Mouse (Mus musculus): ENCODE measurements around the gene Gpx6. TPM values are rescaled to one million over a fixed set of nuclear protein-coding genes. Genes with fewer than 3 reads are reported as not detected.

The Gpx6 gene
- total RNA-seq, 1 experiment from 2014 or later = not detected

DNA sequence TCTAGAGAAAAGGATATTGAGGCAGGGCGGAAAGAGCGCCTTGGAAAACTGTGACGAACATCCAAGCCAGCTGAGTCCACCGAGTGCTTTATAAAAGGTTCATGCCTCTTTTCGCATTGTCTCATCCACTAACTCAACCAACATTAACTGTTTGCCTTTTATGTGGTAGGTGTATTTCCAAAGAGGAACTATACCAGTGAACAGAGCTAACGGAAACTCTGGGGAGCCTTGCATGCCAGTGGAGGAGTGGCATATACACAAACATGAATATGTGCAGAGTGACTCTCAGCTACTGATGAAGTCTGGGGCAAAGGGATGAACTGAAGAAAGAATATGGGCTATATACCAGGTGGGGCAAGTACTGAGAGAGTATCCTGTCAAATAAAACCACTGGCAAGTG is 11.5 kb downstream of the Gpx6 start:
- DNase-seq = no peak

DNA sequence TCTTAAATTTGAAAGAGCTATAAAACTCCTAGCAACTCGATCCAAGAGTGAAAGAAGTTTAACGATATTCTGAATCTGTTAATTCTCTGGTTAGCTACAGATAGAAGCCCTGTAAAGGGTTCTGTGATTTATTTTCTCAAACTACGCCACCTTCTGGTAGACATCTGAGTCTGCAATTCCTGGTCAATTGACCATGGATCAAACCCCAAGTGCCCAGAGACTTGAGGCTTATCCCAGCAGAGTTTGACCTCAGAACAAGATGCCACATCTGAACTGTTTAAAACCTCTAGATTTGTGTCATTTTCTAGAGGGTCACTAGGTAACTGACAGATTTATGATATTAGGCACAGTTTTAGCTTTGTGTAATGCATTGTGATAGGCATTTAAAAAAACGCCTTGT is 14.3 kb downstream of the Gpx6 start:
- peak; percentile 18 for DNase-seq

DNA sequence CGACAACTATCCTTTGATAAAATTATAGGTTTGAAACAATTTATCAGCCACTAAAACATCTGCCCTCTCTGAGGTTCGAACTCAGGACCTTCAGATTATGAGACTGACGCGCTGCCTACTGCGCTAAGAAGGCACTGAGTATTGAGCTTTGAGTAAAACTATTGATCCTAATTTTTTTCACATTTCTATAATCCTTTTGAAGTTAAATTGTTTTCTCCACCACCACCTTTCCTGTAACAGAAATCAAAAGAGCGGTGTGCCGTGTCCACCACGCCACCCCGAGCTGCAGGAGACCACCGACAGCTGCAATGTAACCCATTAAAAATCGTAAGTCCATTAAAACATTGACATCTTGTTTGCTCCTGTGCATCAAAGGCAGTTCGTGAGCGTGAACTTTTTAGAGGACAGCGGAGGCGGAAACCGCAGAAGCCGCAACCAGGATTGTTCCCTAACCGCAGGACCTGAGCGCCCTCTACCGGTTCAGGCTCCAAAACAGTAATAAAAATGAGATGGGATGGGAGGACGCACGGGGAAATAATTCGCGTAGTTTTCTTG is 14.8 kb downstream of the Gpx6 start:
- DNase-seq = peak; percentile 89

DNA sequence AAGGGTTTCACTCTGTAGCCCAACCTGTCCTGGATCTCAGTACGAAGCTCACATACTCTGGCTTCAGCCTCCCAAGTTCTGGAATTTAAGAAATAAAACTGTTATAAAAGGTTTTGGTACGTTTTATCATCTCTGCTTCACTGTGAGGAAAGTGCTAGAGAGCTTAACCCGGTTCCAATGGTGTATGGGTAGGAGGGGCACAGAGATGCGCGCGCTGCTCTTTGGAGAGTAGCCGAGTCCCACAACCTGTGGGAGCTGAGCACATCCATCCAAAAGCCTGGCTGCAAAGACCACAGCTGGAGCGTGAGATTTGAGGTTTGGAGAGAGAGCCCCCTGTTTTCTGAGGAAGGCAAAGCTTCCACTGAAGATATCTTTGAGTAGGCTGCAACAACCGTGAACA is 15.5 kb downstream of the Gpx6 start:
- peak; percentile 7 for DNase-seq

DNA sequence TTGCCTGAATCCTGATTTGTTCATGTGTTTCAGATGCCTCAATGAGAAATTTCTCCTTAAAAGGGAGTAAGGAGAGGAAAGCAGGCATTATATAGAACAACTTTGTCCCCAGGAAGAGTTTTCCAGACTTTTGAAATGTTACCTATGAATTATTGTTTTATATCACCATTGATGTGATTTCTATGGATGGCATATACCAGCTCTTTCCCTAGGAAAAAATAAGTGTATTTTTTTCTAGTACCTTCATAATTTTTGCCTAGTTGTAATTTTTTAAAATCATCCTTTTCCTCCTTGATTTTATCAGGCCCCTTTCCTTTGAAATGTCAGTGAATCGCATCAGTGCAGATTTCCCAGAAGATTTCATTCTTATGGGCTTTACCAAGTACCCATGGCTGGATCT is 34.7 kb downstream of the Gpx6 start, which contains the start of gene Olfr1367:
Gene Olfr1367 (plus strand): TSS at position 301 of the 400 bp plus-strand sequence.
- DNase-seq = no peak

DNA sequence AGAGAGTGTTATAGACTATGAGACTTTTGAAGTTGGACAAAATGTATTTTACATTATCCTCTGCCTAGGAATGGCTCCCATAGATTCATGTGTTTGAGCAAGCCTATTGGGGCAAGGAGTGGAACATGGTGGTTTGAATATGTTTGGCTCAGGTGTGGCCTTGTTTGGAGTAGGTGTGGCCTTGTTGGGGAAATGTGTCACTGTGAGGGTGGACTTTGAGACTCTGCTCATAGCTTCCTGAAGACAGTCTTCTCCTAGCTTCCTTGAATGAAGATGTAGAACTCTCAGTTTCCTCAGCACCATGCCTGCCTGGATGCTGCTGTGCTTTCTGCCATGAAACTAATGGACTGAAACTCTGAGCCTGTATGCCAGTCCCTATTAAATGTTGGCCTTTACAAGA is 38.7 kb downstream of the Gpx6 start:
- no peak for DNase-seq

DNA sequence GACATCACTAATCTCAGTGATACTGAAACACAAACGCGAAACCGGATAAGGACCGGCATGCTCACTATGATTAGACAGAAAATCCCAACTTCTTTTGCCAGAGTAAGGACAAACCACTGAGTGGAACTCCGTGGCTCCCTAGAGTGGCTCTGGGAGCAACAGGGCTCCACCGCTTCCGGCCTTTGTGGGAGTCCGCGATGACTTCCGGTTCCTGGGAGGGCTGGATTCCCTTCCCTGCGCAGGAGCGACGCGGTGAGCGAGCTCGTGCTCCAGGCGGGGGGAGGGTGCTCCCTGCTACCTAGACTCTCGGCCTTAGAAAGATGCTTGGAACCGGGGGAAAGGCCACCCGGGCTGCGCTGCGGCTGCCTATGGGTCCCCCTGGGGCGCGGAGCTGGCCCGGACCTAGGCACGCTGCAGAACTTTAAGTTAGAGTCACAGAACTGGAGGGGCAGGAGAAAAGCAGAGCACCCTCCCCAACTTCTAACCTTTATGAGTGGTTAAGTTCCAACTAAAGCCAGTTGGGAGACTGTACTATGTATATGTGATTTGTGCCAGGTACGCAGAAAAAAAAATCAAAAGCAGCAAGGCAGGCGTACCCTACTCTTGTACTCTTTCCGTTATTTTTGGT is 50.8 kb downstream of the Gpx6 start, which contains the start of gene Zscan12:
Gene Zscan12 (plus strand): TSS at position 200 of the 628 bp plus-strand sequence.
- DNase-seq = peak; percentile 95

DNA sequence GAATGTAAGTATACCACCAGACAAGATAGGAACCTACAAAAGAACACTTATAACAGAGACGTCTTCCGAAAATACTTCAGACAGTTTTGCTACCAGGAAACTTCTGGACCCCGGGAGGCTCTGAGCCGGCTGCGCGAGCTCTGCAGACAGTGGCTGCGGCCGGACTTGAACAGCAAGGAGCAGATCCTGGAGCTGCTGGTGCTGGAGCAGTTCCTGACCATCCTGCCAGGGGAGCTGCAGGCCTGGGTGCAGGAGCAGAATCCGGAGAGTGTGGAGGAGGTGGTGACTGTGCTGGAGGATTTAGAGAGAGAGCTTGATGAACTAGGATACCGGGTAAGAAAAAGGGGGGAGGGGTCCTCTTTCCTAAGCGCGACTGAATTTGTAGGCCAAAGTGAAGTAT is 51.8 kb downstream of the Gpx6 start:
- peak; percentile 49 for DNase-seq

DNA sequence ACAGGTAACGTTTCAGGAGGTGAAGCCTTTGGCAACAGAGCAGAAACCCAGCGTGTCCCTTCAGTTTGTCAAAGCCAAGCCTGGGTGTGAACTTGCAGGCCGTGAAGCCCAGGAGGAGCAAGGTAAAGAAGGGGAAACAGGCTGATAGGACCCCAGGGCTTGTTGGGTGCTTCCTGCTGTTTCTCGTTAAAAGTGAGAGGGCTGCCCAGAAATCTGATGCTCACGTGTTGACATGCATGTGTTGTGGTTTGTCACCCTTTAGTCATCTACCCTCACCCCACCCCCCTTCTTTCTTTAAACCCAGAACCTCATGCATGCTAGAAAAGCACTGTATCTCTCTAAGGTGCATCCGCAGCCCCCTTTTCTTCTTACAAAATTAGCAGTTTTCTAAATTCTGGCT is 54.7 kb downstream of the Gpx6 start:
- no peak for DNase-seq

Other genes with a start within 250 kb of the Gpx6 start
- not detected in 2 replicates for gene Olfr1370, start 237.2 kb upstream of the Gpx6 start, total RNA-seq (2021)
- gene Olfr1369-ps1, start 200.6 kb upstream of the Gpx6 start, total RNA-seq (2021) = not detected in 2 replicates
- gene Olfr263, start 182.5 kb upstream of the Gpx6 start, total RNA-seq (2021) = not detected in 2 replicates
- not detected in 2 replicates for gene Olfr1368, start 166.3 kb upstream of the Gpx6 start, total RNA-seq (2021)
- gene Trim27, start 132.7 kb upstream of the Gpx6 start, total RNA-seq (2021) = 51.5 and 56.3 TPM in 2 replicates
- not detected in 2 replicates for gene Gpx5, start 19.4 kb upstream of the Gpx6 start, total RNA-seq (2021)
- gene Olfr1367, start 34.8 kb downstream of the Gpx6 start, total RNA-seq (2021) = not detected in 2 replicates
- 8.0 and 10.1 TPM in 2 replicates for gene Zscan12, start 50.7 kb downstream of the Gpx6 start, total RNA-seq (2021)
- 57.7 and 64.0 TPM in 2 replicates for gene Zkscan3, start 90.6 kb downstream of the Gpx6 start, total RNA-seq (2021)
- 0.79 and 0.85 TPM in 2 replicates for gene Pgbd1, start 128.9 kb downstream of the Gpx6 start, total RNA-seq (2021)
- gene Zscan26, start 141.6 kb downstream of the Gpx6 start, total RNA-seq (2021) = 32.2 and 35.4 TPM in 2 replicates
- gene Nkapl, start 156.4 kb downstream of the Gpx6 start, total RNA-seq (2021) = 1.4 and 1.7 TPM in 2 replicates
- gene Zkscan4, start 166.8 kb downstream of the Gpx6 start, total RNA-seq (2021) = 2.3 and 3.9 TPM in 2 replicates
- not detected in 2 replicates for gene Gm10065, start 167.3 kb downstream of the Gpx6 start, total RNA-seq (2021)
- 16.7 and 18.3 TPM in 2 replicates for gene AK157302, start 183.1 kb downstream of the Gpx6 start, total RNA-seq (2021)
- 174 and 184 TPM in 2 replicates for gene Gm11273, start 189.3 kb downstream of the Gpx6 start, total RNA-seq (2021)
- gene Zkscan8, start 219.0 kb downstream of the Gpx6 start, total RNA-seq (2021) = 17.4 and 20.4 TPM in 2 replicates
- gene Olfr1366, start 230.7 kb downstream of the Gpx6 start, total RNA-seq (2021) = not detected in 2 replicates
- not detected in 2 replicates for gene Olfr1535, start 247.8 kb downstream of the Gpx6 start, total RNA-seq (2021)

All from adrenal gland, postnatal 14 days (tissue).